Mouse (Mus musculus) layer of hippocampus, postnatal 36 days (tissue): ENCODE data around the gene Crtac1. TPM values are rescaled to one million over a fixed set of nuclear protein-coding genes. Genes with fewer than 3 reads are reported as not detected.

ENCODE experiments used
- microRNA-seq, 2 experiments: library from miRNA; unstranded; fragments of <30 nt; microRNA quantifications; one replicate each; pipeline ENCODE4 v1.2.0; 2021
- total RNA-seq, 2 experiments: library from RNA; stranded (reverse); gene quantifications; 2 replicates each; pipeline ENCODE4 v1.2.3; 2021

The Crtac1 gene
- total RNA-seq, 2 experiments from 2014 or later = 85.5 to 105 TPM

Small RNAs within 50 kb of the gene (microRNA-seq; reads per million reads assigned to microRNA genes)
- gene Gm26339 = 0 to 0.30 reads per million in 2 experiments
- 8.3 to 9.3 reads per million in 2 experiments for gene Mir3085

Other genes with a start within 250 kb of the Crtac1 start
- gene Sfrp5, start 229.5 kb downstream of the Crtac1 start, total RNA-seq = under 1 TPM; 0.17 to 0.20 TPM
- gene Golga7b, start 184.2 kb downstream of the Crtac1 start, total RNA-seq = 10 to 100 TPM; 63.7 to 66.8 TPM
- gene R3hcc1l, start 87.0 kb upstream of the Crtac1 start, total RNA-seq = 10 to 100 TPM; 23.8 to 24.5 TPM
- under 1 TPM; 0.15 to 0.35 TPM for gene Loxl4, start 181.0 kb upstream of the Crtac1 start, total RNA-seq